In genomic region chr8:80996632-80997031, GRCm38 (mm10) we compare ENCODE assay signal across 13 mouse cellular contexts. TPM values are rescaled to one million over a fixed set of nuclear protein-coding genes. Genes with fewer than 3 reads are reported as not detected.
DNase-seq lines count a peak whose midpoint lies in the region; ATAC-seq and TF ChIP-seq lines count a peak whose summit lies in the region.
"Had no signal": no experiment of that assay in that cellular context is flagged by ENCODE, and none has a peak within 500 bp of the region (broad histone marks: within the 10 kb centered on the region; RNA-seq: fewer than 3 reads in every experiment).

No protein-coding gene starts in this region.

- no peak overlapping the region for H3K27ac ChIP-seq in layer of hippocampus, adult 2 months
- H3K27ac ChIP-seq: embryonic facial prominence, embryonic 13.5 days; heart, embryonic 10.5 days; limb, embryonic 15.5 days; neural tube, embryonic 13.5 days had no signal

- DNase-seq in layer of hippocampus, adult 2 months (ENCODE audit: low spot score in 2 of 2) = no peak
- no peak for DNase-seq in layer of hippocampus, adult 18-20 months (ENCODE audit: low spot score in 2 of 2)
- DNase-seq in CD4-positive, CD25-positive, alpha-beta regulatory T cell, adult 2 months (ENCODE audit: low read depth, low spot score) = peak; percentile 25
- peak; percentile 3 for DNase-seq in G1E (ENCODE audit: low spot score)
- no peak for DNase-seq in spleen, adult 18-20 months
- DNase-seq in ovary, postnatal 14 days (ENCODE audit: low spot score) = no peak

- H3K4me3 ChIP-seq in layer of hippocampus, adult 2 months = no peak overlapping the region
- no peak overlapping the region for H3K4me3 ChIP-seq in G1E (ENCODE audit: low read depth, low read length)
- H3K4me3 ChIP-seq: embryonic facial prominence, embryonic 13.5 days; heart, embryonic 10.5 days; limb, embryonic 15.5 days; megakaryocyte, embryonic 14.5 days; neural tube, embryonic 13.5 days had no signal

- peak; percentile 90 for TF ChIP-seq CTCF in layer of hippocampus, adult 2 months (conservative IDR thresholded peaks at IDR 0.05)
- no peak for TF ChIP-seq CTCF in G1E (IDR thresholded peaks at IDR 0.05; ENCODE audit: low read depth, low read length)

- H3K9me3 ChIP-seq in G1E (replicated peaks) = no peaks in the 10 kb centered on the region
- H3K9me3 ChIP-seq: embryonic facial prominence, embryonic 13.5 days; heart, embryonic 10.5 days; limb, embryonic 15.5 days; megakaryocyte, embryonic 14.5 days; neural tube, embryonic 13.5 days had no signal

- H3K36me3 ChIP-seq in G1E (replicated peaks) = peaks cover 88% of the 10 kb centered on the region

- H3K27me3 ChIP-seq in G1E (ENCODE audit: insufficient read depth, low read length) = no peaks in the 10 kb centered on the region
- H3K27me3 ChIP-seq: embryonic facial prominence, embryonic 13.5 days; limb, embryonic 15.5 days; megakaryocyte, embryonic 14.5 days; neural tube, embryonic 13.5 days had no signal

- no peak for ATAC-seq in G1E (ENCODE audit: extremely low read depth, insufficient number of reproducible peaks, low FRiP score, poor library complexity, severe bottlenecking)
- peak; percentile 43; the same call in 1 of the 2 replicates for ATAC-seq in megakaryocyte progenitor cell, adult 5-6 weeks (replicated peaks; ENCODE audit: poor library complexity)
- ATAC-seq: hindbrain, embryonic 16.5 days had no signal

- H3K4me1 ChIP-seq in G1E (ENCODE audit: insufficient read depth, low read depth, low read length) = no peaks in the 10 kb centered on the region
- H3K4me1 ChIP-seq: embryonic facial prominence, embryonic 13.5 days; heart, embryonic 10.5 days; limb, embryonic 15.5 days; neural tube, embryonic 13.5 days had no signal

RNA-seq across cellular contexts. Expression of gene Usp38, which starts 18.1 kb away (rescaled TPM):
- 10 to 100 TPM; 23.3 to 26.0 TPM for total RNA-seq in layer of hippocampus, adult 2 months (2021)
- 10 to 100 TPM; 23.4 to 23.5 TPM for total RNA-seq in layer of hippocampus, adult 18-20 months (2021)
- total RNA-seq in G1E (2014; fragmentation: Nextera tagmentation) (57.9 and 64.8 TPM in 2 replicates), G1E (2017) (45.9 and 49.7 TPM in 2 replicates)
- 19.3 and 28.1 TPM in 2 replicates for polyA plus RNA-seq in G1E (2012)
- 33.6 and 34.4 TPM in 2 replicates for total RNA-seq in megakaryocyte progenitor cell, adult 5-6 weeks (2015)
- total RNA-seq in megakaryocyte progenitor cell, adult 5-6 weeks (2017) = 28.3 and 31.6 TPM in 2 replicates

Comparison
In these comparisons a context has a peak if more than half of its experiments do, and no peak if none do; other contexts are left out.
1. DNase-seq: peak in CD4-positive, CD25-positive, alpha-beta regulatory T cell, adult 2 months (single experiment) and G1E (single experiment); none in layer of hippocampus, adult 2 months (0 of 2), layer of hippocampus, adult 18-20 months (0 of 2), spleen, adult 18-20 months (0 of 2) and ovary, postnatal 14 days (single experiment).